Mouse (Mus musculus): ENCODE results near the gene Wbp2.
A peak's percentile ranks its signal among the peaks of the same experiment; 100 is the strongest.

The Wbp2 gene

DNA sequence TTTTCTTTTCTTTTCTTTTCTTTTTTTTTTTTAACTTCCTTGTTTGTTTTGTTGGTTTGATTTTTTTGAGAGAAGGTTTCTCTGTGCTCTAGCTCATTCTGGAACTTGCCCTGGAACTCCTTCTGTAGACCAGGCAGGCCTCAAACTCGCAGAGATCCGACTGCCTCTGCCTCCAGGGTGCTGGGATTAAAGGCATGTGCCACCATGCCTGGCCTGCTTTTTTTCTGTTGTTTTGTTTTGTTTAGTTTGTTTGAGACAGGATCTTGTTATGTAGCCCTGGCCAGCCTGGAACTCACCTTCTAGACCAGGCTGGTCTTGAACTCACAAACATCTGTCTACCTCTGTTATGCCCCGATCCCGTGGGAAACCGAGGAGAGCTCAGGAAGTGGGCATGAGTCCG is 2.8 kb upstream of the Wbp2 start:
- DNase-seq (ENCODE audit: low spot score in 2 of 2), result no peak

DNA sequence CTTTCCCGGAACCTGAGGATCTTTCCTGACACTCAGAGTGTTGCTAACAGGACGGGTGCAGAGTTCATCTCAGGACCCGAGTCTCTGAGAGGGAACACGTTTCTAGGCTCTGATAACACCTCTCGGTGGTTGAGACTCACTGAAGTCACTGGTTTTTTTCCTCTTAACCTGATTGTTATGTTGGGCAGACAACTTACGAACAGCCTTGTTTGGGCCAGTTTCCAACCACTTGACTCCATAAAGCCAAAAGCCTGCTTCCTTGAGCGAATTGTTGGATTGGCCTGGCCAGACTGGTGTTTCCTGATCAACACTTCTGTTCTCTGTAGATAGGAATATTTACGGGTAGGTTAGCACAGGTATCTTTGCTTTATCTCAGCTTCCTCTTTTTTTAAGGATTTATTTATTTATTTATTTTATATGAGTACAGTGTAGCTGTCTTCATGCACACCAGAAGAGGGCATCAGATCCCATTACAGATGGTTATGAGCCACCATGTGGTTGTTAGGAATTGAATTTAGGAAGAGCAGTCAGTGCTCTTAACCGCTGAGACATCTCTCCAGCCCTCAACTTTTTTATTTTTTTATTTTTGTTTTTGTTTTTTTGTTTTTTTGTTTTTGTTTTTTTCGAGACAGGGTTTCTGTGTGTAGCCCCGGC is 2.1 kb upstream of the Wbp2 start:
- DNase-seq (ENCODE audit: low spot score in 2 of 2), result no peak

DNA sequence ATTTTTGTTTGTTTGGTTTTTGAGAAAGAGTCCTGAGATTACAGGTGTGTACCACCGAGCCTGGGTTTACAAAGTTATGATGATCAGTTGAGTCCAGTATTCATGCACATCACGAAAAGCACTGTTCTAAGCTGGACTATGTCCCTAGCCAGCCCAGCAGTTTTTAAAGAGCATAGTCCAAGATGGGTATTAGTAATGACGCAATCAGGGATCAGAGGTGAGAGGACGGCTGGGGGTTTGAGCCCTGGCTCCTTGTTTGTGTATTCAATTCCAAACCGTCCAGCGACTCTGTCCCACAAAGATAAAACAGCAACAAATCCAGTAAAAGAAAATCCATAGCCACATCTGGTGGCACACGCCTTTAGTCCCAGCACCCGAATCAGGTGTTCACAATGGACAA is 1.4 kb upstream of the Wbp2 start:
- no peak for DNase-seq (ENCODE audit: low spot score in 2 of 2)

DNA sequence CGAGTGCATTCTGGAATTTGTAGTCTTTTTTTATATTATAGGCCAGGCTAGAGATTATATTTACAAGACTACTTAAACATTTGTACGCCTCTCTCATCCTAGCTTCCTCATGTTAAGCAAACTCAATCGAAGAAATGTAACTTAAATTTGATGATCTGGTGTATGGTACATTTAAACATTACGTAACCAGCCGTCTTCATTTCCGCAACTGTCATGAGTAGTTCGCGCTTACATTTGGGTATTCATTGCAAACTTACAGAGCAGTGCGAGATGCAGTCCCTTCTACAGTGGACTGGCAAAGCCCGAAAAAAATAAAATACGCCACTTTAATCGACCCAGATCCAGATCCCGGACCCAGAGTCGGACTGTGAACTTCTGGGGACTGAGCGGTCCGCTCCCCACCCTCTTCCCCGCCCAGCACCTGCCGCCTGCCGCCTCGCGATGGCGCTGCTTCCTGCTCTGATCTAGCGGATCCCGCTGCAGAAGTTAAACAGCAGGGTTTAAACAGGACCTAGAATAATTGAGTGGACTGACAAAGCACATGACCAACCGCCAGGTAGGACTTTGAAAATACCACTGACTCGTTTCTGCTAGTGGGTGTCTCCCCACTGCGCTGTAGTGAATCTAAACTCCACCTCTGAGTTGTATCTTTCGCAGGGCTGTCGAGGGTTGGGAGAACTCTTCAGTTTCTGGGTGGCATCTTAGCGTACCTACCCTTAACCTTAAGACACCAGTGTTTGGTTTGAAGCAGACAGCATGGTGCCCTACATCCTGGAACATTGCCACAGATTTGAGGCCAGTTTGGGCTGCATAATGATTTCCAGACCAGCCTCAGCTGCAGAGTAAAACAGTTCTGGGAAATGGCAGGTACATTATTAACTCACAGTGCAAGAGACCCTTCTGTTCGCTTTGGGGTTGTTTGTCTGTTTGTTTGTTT is 667 bp upstream of the Wbp2 start:
- DNase-seq (ENCODE audit: low spot score in 2 of 2), result peak; percentile 94 to 96

DNA sequence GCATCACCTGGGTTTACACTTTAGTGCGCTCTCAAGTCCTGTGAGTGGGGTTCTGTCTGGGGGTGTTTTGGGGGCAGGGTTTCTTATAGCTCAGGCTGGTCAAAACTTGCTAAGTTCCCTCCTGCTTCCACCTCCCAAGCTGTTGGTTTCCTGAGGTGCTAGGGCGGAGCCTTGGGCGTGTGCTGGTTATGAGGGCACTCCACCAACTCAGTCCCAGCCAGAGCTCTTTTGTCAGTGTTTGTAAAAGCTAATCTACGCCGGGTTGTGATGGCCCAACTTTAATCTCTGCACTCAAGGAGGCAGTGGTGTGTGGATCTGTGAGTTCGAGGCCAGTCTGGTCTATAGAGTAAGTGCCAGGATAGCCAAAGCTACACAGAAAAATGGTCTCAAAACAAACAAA is 2.6 kb downstream of the Wbp2 start:
- DNase-seq (ENCODE audit: low spot score in 2 of 2), result no peak

DNA sequence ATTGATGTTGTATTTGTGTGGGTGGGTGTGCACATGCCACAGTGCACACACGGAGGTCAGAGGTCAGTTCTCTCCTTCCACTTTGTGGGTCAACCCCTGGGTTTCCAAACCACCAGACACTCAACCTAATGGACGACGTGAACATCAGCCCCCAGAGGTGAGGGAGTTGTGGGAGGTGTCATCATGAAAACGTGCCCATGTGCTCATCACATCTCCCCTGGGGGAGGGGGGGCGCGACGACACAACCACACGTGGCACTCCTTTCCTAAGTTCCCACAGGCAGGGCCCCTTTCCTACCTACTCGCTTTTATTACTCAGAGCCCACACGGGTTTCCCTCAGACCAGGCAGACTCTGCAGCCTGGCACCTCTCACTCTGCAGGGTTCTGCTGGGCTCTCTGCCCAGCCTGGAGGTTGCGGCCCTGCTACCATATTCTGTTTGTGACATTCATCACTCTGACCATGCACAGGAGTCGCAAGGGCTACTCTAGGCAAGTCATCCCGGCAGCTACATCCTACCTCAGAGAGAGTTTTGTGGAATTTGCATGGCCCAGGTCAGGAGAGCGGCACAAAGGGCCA is 3.6 kb downstream of the Wbp2 start:
- no peak for DNase-seq (ENCODE audit: low spot score in 2 of 2)

DNA sequence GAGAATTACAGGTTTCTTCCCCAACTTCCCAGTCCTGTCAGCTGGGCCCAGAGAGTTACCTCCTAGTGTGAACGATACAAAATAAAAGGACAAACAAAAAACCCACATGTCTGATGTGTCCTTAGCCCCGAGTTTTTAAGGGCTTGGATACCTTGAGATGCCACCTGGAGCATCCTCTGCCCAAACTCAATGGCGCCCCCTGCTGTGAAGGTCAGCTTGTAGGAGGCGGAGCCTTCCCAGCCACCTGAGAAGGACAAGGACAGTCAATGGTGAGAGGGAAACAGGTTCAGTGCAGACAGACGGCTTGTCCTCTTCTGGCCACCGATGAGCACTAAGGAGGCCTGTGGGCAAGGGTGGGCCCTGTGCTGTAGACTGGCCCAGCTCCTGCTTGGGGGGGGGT is 5.7 kb downstream of the Wbp2 start:
- peak; percentile 73 to 88 for DNase-seq (ENCODE audit: low spot score in 2 of 2)

DNA sequence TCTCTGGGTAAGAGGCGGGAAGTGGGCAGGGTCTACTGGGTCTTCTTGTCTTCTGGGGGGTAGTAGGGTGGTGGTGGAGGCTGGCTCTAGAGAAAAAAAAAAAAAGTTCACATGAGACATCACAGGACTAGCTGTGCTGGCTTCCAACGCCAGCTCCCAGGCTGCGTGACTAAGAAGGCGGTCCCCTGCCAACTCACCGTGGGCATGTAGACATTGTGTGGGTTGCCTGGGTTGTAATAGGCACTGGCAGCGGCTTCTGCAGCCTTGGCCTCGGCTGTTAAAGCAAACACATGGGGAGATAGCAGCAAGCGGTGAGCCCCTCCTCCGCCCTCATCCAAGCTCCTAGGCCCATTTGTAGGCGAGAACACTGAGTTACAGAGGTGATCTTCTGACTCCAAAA is 7.3 kb downstream of the Wbp2 start:
- no peak for DNase-seq (ENCODE audit: low spot score in 2 of 2)

DNA sequence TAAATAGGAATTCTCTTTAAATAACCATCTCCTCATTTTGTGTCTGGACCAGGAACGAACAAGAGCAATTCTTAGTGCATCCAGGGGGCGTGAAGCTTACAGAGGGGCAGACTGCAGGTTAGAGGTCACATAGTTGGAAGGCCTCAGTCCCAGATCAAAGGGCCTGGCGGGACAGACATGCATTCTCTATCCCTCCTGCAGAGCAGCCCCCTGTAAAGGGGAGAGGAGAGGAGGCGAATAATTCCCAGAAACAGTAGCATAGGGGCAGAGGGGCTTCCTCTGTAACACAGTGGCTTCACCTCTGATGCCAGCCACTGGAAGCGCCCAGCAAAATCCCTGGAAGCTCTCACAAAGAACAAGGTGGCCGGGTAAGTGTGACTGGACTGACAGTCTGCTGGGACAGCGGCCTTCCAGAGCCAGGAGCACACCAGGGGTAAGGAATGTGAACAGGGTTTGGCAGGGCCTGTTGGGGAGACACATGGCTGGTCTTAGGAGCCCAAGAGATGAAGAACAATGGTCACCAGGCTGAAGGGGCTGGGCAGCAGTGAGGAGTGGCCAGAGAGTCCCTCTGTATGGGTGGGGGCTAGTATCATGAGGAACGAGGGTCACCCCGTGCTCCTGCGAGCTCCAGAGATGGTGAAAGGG is 8.0 kb downstream of the Wbp2 start:
- no peak for DNase-seq (ENCODE audit: low spot score in 2 of 2)

DNA sequence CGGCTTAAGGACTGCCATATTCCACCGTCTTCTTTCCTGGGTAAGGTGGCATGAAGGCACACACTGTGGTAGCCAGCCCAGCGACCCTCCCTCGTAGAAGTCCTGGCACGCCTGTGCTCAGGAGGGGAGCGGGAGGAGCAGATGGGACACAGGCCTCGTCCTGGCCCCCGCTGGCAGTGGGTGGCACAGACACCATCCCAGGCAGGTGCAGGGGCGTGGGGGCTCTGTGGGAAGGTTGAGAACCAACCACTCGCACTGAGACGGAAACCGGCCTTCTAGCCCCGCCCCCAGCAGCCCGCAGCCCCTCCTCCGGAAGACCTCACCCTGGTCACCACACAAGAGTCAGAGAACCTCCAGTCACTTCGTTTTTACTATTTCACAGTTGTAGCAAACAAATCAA is 8.6 kb downstream of the Wbp2 start:
- DNase-seq (ENCODE audit: low spot score in 2 of 2), result peak; percentile 63 to 87

DNA sequence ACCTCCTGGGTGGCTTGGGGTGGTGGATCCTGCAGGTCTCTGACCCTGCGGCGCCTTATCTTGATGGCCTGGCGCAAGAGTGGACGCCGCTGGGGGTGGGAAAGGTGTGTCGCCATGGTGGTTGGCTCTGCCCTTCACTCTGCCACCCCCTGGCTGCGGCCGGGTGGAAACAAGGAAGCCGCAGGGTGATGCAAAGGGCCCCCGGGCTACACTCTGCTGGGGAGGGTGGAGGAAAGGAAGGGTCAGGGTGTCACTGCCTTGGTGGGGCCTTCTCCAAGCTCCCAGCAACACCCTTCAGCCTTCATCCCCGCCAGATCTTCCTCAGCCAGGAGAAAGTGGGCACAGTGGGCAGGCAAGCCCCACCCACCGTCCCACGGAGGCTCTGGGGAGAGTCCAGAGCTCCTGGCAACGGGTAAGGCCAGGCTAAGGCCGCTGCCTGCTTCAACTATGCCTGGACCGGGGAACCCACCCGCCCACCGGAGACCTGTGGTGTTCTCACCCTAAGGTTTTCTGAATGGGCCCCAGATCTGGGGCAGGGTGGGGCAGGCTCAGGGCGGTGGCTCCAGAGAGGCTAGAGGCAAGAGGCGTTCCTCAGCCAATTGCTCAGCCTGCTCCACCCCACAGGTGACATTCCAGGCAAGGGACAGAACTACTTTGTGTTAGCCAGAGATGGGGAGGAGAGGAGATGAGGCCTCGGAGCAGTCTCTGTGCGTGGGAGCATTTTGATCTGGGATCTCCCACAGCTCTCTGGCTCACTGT is 9.2 kb downstream of the Wbp2 start, which contains the start of gene Unc13d:
Unc13d (minus strand) TSS at position 516 of the 759 bp plus-strand sequence.
- DNase-seq (ENCODE audit: low spot score in 2 of 2), result peak; percentile 70 to 79

DNA sequence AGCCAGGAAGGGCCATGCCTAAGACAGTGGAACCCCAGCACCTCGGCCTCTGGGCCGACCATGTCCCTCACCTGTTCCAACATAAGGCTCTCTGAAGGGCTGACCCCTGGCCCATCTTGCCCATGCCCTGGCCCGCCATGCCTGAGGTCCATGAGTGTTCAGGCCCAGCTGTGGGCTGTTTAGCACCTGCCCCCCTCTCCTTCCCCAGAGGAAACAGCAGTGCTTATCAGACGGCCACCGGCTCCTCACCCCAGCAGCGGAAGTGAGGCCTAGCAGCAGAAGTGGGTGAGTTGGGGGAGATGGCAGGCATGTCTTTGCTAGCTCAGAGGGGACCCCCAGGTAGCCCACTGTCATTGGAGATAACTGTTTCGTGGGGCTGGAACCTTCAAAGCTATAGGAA is 10.0 kb downstream of the Wbp2 start:
- peak; percentile 58 to 69 for DNase-seq (ENCODE audit: low spot score in 2 of 2)

DNA sequence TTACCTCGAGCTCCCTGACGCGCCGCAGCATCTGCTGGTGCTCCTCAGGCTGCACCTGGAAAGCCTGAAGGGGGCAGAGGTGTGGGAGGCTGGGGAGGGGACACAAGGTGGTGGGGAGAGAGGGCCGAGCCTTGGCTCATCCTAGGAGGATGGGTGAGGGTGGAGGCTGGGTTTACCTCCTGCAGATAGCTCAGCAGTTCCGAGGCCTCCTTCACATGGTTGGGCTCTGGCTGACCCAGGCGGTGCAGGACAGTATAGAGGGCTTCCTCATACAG is 10.6 kb downstream of the Wbp2 start:
- no peak for DNase-seq (ENCODE audit: low spot score in 2 of 2)

DNA sequence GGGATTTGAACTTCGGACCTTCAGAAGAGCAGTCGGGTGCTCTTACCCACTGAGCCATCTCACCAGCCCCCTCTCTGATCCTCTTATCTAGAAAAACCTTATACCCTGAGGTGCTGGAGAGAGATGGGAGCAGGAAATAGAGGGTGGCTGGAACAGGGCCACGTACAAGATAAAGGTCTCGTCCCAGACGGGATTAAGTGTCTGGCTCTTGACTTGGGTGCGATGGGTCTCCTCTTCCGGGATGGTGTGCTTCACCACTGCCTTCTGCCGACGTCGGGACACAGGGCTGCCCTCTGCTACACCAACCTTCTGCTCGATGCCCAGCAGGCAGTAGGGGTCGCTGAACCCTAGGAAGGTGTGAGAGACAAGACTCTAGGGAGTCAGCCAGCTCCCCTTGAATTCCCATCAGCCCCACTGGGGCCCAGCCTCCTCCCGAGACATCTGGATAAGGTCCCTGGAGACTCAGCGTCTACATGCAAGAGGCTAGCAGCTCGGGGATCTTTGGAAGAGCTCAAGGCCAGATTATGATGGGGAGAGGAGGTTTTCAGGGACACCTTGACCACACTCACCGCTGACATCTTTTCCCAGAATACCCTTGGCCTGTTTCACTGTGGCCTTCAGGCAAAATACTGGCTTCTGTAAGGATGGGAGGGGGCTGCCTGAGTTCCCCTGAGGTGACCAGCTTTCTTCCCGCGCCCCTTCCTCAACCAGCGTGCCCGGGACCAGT is 11.1 kb downstream of the Wbp2 start:
- DNase-seq (ENCODE audit: low spot score in 2 of 2), result no peak

DNA sequence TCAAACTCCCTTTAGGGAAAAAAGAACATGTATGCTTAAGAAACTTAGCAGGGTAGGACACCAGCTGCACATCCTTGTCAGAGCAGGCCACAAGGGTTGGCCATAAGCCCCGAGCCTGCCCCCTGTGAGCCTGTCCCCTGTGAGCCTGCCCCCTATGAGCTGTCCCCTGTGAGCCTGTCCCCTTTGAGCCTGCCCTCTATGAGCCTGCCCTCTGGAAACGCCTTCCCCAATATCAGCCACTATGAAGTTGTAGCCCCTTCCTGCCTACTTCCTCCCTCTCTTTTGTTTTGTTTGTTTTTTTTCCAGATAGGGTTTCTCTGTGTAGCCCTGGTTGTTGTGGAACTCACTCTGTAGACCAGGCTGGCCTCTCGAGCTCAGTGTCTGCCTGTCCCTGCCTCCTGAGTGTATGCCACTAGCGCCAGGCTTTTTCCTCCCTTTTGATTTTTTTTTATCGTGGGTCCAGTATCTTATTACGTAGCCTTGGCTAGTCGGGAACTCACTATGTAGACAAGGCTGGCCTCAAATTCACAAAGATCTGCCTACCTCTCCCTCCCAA is 12.3 kb downstream of the Wbp2 start:
- DNase-seq (ENCODE audit: low spot score in 2 of 2), result no peak

DNA sequence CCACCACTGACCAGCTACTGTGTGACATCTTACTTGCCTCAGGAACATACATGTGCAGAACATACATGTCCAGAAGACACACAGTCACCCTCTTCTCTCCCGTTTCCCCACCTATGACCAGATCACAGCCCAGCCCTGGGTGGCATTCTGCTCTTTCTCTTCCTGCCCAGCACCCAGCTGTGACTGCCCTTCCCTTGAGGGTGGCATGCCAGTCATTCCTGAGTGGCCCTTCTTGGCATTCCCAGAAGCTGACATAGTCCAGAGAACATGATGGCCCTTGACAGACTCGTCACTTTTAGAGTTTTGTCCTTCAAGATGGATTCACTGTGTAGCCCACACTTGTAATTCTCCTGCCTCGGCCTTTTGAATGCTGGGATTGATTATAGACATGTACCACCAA is 14.2 kb downstream of the Wbp2 start:
- DNase-seq (ENCODE audit: low spot score in 2 of 2), result no peak

DNA sequence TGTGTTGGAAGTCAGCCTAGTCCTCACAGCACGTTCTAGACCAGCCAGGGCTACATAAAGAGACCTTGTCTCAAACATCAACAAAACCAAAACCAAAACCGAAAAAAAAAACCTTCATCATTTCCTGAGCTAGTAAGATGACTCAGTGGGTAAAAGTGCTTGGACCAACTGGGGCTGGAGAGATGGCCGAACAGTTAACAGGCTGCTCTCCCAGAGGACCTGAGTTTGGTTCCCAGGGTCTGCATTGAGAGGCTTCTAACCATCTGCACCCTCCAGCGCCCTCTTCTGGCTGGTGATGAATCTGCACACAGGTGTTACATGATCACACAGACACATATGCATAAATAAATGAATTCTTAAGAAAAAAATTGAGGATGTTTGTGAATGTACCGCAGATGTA is 15.3 kb downstream of the Wbp2 start:
- DNase-seq (ENCODE audit: low spot score in 2 of 2), result peak in 1 of 2 experiments; percentile 79

DNA sequence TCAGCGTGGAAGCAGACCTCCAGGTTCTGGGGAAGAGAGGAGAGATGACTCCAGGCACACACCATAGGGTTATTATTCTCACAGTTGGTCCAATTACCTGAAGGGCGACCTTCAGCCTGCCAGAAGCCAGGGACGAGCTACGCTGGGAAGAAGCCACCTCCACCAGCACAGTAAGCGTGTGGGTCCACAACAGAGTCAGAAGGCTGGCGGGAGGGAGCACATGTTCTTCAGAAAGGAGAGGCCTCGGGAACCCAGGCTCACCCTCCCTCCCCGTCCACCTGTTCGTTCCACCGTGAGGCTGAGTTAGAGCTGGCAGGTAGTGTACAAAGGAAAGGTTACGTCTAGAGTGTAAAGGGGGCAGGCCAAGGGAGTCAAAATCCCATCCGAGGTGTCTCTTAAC is 21.4 kb downstream of the Wbp2 start:
- no peak for DNase-seq (ENCODE audit: low spot score in 2 of 2)

DNA sequence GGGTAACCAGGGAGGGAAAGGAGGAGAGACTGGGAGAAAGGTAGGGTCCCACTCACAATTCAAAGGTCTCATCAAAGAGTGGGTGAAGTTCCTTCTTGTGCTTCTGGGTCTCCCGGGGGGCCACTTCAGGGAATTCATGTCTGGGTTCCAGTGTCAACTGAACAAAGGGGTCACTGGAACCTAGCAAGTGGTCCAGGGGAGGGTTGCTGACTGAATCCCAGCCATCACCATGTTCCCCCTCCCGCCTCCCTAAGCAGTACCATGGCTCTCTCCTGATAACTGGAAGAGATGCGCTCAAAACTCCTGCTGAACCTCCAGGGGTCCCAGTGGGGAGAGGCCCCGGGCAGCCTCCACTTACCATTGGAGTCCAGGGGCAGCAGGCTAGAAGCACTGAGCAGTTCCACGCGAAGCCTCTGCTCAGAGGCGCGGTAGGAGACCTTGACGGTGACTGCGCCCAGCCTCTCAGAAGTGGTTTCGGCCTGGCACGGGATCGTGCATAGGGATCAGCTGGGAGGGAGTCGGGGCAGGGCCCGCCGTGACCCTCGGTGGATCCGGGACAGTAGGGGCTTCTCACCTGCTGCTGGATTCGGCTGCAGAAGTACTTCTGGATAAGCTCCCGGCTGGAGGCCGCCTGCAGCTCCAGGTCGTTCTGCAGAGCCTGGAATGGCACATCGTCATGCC is 22.5 kb downstream of the Wbp2 start:
- DNase-seq (ENCODE audit: low spot score in 2 of 2), result no peak

DNA sequence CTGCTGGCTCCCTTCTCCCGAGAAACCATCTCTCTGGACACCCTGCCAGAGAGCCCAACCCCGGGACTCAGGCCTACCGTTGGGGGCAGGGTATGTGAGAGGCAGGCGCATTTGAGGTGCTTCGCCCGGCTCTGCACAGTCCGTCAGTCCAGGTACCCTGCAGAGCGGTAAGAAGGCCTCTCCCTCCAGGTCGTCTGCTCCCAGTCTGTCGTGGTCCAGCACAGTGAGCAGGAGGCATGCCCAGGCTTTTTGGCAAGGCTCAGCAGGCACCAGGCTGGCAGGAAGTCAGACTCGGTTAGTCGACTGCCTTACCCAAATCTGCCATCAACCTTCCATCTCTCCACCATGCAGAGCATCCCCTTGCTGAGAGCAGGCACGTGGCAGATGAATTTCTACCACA is 23.2 kb downstream of the Wbp2 start:
- DNase-seq (ENCODE audit: low spot score in 2 of 2), result no peak
